Mouse (Mus musculus) embryonic facial prominence, embryonic 11.5 days (tissue): ENCODE data around the gene Eml1. TPM values are rescaled to one million over a fixed set of nuclear protein-coding genes. Genes with fewer than 3 reads are reported as not detected.

ENCODE experiments used
- ATAC-seq: fragments of 200-750 bp; cut with Nextera tagmentation; replicated peaks from 2 replicates; pipeline ENCODE4 v1.8.0; 2017; ENCODE audit warnings: low read depth; ENCODE audit not compliant: insufficient number of reproducible peaks, low FRiP score, low TSS enrichment
- DNase-seq: peaks from one replicate; pipeline ENCODE4 v3.0.0-alpha.2; 2015; ENCODE audit warnings: low spot score
- H3K27ac ChIP-seq: fragments of 300-500 bp; sonication (generic); replicated peaks from 2 replicates; pipeline ENCODE4 v1.5.1; 2014; ENCODE audit warnings: mild to moderate bottlenecking, low read depth, low read length, control low read depth
- H3K27me3 ChIP-seq: fragments of 300-500 bp; sonication (generic); 2 replicates; pipeline ENCODE4 v1.6.1; 2014; ENCODE audit warnings: mild to moderate bottlenecking, low read length, moderate library complexity, mixed read lengths; ENCODE audit not compliant: control insufficient read depth, insufficient read depth
- H3K36me3 ChIP-seq: fragments of 300-500 bp; sonication (generic); replicated peaks from 2 replicates; pipeline ENCODE4 v1.6.1; 2014; ENCODE audit warnings: low read depth, mild to moderate bottlenecking, low read length, moderate library complexity, mixed read lengths; ENCODE audit not compliant: control insufficient read depth, insufficient read depth
- H3K4me1 ChIP-seq: fragments of 300-500 bp; sonication (generic); 2 replicates; pipeline ENCODE4 v1.6.1; 2014; ENCODE audit warnings: low read length, mixed read lengths; ENCODE audit not compliant: control insufficient read depth, insufficient read depth
- H3K4me2 ChIP-seq: fragments of 300-500 bp; sonication (generic); 2 replicates; pipeline ENCODE4 v1.6.1; 2014; ENCODE audit warnings: low read depth, mild to moderate bottlenecking, control low read depth, low read length, moderate library complexity
- H3K4me3 ChIP-seq: fragments of 300-500 bp; sonication (generic); 2 replicates; pipeline ENCODE4 v1.5.1; 2014; ENCODE audit warnings: low read depth, low read length, control low read depth
- H3K9ac ChIP-seq: fragments of 300-500 bp; sonication (generic); replicated peaks from 2 replicates; pipeline ENCODE4 v1.6.1; 2014; ENCODE audit warnings: mild to moderate bottlenecking, control low read depth, low read length
- H3K9me3 ChIP-seq: fragments of 300-500 bp; sonication (generic); replicated peaks from 2 replicates; pipeline ENCODE4 v1.6.1; 2016; ENCODE audit warnings: mild to moderate bottlenecking, low read length, inconsistent platforms, mixed read lengths; ENCODE audit not compliant: control insufficient read depth
- WGBS: fragments of 180-500 bp; shearing (Covaris S2); extraction: QIAGEN DNeasy Blood & Tissue Kit; methylation state at CpG from one replicate; pipeline ENCODE4 v1.1.7; 2014; 5-methylcytosine and 5-hydroxymethylcytosine counted together
- polyA plus RNA-seq: library from polyadenylated mRNA; unstranded; fragments of >200 nt; fragmentation: Nextera tagmentation; extraction: Ambion mirVana; gene quantifications from 2 replicates; pipeline ENCODE4 v1.2.1, GENCODE M21; 2014

Eml1 gene
- polyA plus RNA-seq, 1 experiment from 2014 or later, result 69.7 TPM

DNA sequence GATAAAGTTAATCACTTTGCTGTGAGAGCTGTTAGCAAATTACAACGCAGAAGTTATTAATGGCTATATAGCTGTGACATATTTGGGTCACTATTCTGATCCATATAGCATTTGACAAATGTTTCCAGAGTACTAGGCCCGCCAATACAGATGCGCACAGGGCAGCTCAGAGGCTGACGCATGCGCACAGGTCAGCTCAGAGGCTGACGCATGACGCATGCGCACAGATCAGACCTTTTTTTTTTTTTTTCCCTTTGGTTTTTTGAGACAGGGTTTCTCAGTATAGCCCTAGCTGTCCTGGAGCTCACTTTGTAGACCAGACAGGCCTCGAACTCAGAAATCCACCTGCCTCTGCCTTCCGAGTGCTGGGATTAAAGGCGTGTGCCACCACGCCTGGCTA is 144.7 kb downstream of the Eml1 start:
- H3K36me3 ChIP-seq, result no peaks in the 10 kb centered on the region; the same call in 1 of the 2 replicates
- DNase-seq (no peak), ATAC-seq (no peak)
- H3K9me3 ChIP-seq, result no peaks in the 10 kb centered on the region
- no peak overlapping the region for H3K27ac ChIP-seq
- no peak overlapping the region for H3K4me2 ChIP-seq
- H3K4me3 ChIP-seq, result no peak overlapping the region
- H3K4me1 ChIP-seq, result no peaks in the 10 kb centered on the region
- H3K27me3 ChIP-seq, result no peaks in the 10 kb centered on the region
- 91% methylated on average over 12 of the region's 12 CpGs for WGBS
- H3K9ac ChIP-seq, result no peak overlapping the region

GRCm38 (mm10) chr12:108519374-108519773 is 148.6 kb downstream of the Eml1 start:
- no peak overlapping the region for H3K4me3 ChIP-seq
- H3K4me1 ChIP-seq, result no peaks in the 10 kb centered on the region
- no peak for DNase-seq
- H3K9me3 ChIP-seq, result no peaks in the 10 kb centered on the region
- H3K27me3 ChIP-seq, result no peaks in the 10 kb centered on the region
- WGBS, result 64% methylated on average over 8 of the region's 8 CpGs
- ATAC-seq, result no peak
- no peak overlapping the region for H3K9ac ChIP-seq
- H3K27ac ChIP-seq, result no peak overlapping the region
- H3K4me2 ChIP-seq, result no peak overlapping the region
- peaks cover 3% of the 10 kb centered on the region for H3K36me3 ChIP-seq

DNA sequence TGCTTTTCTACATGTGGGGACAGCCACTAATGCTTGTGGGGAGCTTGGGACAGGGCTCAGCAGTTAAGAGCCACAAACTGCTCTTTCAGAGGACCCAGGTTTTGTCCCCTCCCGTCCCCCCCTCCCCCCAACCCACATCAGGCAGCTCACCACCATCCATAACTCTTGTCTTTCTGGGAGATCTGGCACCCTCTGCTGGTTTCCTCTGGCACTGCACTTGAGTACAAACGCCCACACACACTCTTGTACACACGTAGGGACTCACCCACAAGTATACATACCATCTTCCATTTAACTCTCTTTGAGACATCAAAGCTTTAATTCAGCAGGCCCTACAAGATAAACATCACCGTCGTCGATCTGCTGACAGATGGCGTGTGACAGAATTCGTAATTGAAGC is 158.5 kb downstream of the Eml1 start:
- WGBS, result 47% methylated on average over 8 of the region's 8 CpGs
- no peaks in the 10 kb centered on the region for H3K4me1 ChIP-seq
- H3K27ac ChIP-seq, result no peak overlapping the region
- H3K27me3 ChIP-seq, result no peaks in the 10 kb centered on the region
- no peaks in the 10 kb centered on the region for H3K9me3 ChIP-seq
- no peaks in the 10 kb centered on the region; the same call in none of the 2 replicates for H3K36me3 ChIP-seq
- H3K4me2 ChIP-seq, result no peak overlapping the region
- no peak overlapping the region for H3K4me3 ChIP-seq
- no peak overlapping the region for H3K9ac ChIP-seq
- DNase-seq (peak; percentile 76), ATAC-seq (no peak; the same call in 1 of the 2 replicates)

DNA sequence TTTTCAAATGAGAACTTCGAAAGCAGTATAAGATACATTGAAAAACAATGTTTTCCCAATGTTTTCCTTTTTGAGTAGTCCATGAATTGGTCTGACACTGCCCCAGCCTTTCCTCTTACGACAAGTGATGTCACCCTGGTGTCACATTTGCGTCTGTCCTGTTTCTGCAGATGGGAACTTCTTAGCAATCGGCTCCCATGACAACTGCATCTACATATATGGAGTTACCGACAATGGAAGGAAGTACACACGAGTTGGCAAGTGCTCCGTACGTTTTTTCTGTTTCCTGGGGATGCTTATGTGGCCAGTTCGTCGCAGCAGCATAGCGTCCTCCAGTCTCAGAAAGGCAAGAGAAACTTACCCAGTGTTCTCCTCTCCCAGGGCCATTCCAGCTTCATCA is 163.7 kb downstream of the Eml1 start:
- H3K4me3 ChIP-seq, result no peak overlapping the region
- H3K9ac ChIP-seq, result no peak overlapping the region
- H3K9me3 ChIP-seq, result no peaks in the 10 kb centered on the region
- 85% methylated on average over 11 of the region's 11 CpGs for WGBS
- H3K4me1 ChIP-seq, result no peaks in the 10 kb centered on the region
- no peaks in the 10 kb centered on the region; the same call in none of the 2 replicates for H3K36me3 ChIP-seq
- ATAC-seq, result no peak
- H3K4me2 ChIP-seq, result no peak overlapping the region
- no peak for DNase-seq
- no peaks in the 10 kb centered on the region for H3K27me3 ChIP-seq
- H3K27ac ChIP-seq, result no peak overlapping the region

- Histone ChIP-seq H3K4me1 (no peaks in the 10 kb centered on the region), H3K4me3 (no peak overlapping the region), H3K9ac (no peak overlapping the region), H3K4me2 (no peak overlapping the region), H3K36me3 (no peaks in the 10 kb centered on the region; the same call in none of the 2 replicates), H3K9me3 (no peaks in the 10 kb centered on the region), H3K27ac (no peak overlapping the region), H3K27me3 (no peaks in the 10 kb centered on the region)
- DNase-seq, result peak; percentile 32
- WGBS, result 66% methylated on average over 10 of the region's 10 CpGs
- ATAC-seq, result no peak
Measured at GRCm38 (mm10) chr12:108536461-108536860, 165.7 kb downstream of the Eml1 start.

DNA sequence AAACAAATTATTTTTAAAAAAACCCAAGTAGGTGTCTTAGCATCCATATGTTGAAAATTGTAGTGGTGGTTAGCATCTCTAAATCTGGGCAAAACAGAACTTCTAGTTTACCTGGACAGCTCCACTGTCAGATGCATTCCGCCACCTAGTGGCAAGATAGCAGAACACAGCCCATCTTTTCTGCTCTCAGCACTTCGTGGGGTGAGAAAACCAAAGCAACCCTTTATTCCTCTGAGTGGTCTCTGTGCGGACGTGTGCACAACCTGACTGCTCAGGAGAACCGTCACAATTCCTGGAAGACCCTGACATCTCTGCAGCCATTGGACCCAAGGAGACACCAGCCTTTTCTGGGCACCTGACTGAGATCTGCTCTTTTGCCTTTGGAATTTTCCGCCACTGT is 170.3 kb downstream of the Eml1 start:
- Histone ChIP-seq H3K27ac (no peak overlapping the region), H3K27me3 (no peaks in the 10 kb centered on the region), H3K9me3 (no peaks in the 10 kb centered on the region), H3K9ac (no peak overlapping the region), H3K4me1 (no peaks in the 10 kb centered on the region; the same call in 1 of the 2 replicates), H3K36me3 (no peaks in the 10 kb centered on the region; the same call in 1 of the 2 replicates), H3K4me3 (no peak overlapping the region), H3K4me2 (no peak overlapping the region)
- no peak for ATAC-seq
- DNase-seq, result peak; percentile 80
- WGBS, result 26% methylated on average over 6 of the region's 6 CpGs

GRCm38 (mm10) chr12:108546508-108547153 is 175.9 kb downstream of the Eml1 start:
- Histone ChIP-seq H3K27ac (no peak overlapping the region), H3K4me1 (no peaks in the 10 kb centered on the region; the same call in 1 of the 2 replicates), H3K4me3 (no peak overlapping the region), H3K27me3 (no peaks in the 10 kb centered on the region), H3K36me3 (no peaks in the 10 kb centered on the region), H3K4me2 (no peak overlapping the region), H3K9ac (no peak overlapping the region), H3K9me3 (no peaks in the 10 kb centered on the region)
- ATAC-seq, result peak; percentile 57; the same call in 1 of the 2 replicates
- peak; percentile 61 for DNase-seq
- 18% methylated on average over 10 of the region's 10 CpGs for WGBS

GRCm38 (mm10) chr12:108547251-108547875 is 176.6 kb downstream of the Eml1 start:
- no peak for DNase-seq
- Histone ChIP-seq H3K36me3 (no peaks in the 10 kb centered on the region), H3K4me1 (no peaks in the 10 kb centered on the region; the same call in 1 of the 2 replicates), H3K27ac (no peak overlapping the region), H3K9ac (no peak overlapping the region), H3K27me3 (no peaks in the 10 kb centered on the region), H3K9me3 (no peaks in the 10 kb centered on the region), H3K4me3 (no peak overlapping the region), H3K4me2 (no peak overlapping the region)
- no peak for ATAC-seq
- whole genome bisulfite sequencing, result 74% methylated on average over 15 of the region's 15 CpGs
